Mouse (Mus musculus) kidney, embryonic 14.5 days (tissue): ENCODE results near the gene Tmem158. TPM values are rescaled to one million over a fixed set of nuclear protein-coding genes. Genes with fewer than 3 reads are reported as not detected.

ENCODE experiments used
- ATAC-seq: fragments of 200-750 bp; cut with Nextera tagmentation; 2 replicates; pipeline ENCODE4 v1.8.0; 2017; ENCODE audit warnings: moderate number of reproducible peaks, mild to moderate bottlenecking, moderate TSS enrichment, moderate library complexity; ENCODE audit not compliant: low FRiP score, low TSS enrichment
- H3K27ac ChIP-seq: fragments of 300-500 bp; sonication (generic); 2 replicates; pipeline ENCODE4 v1.5.1; 2014; ENCODE audit warnings: low read depth, mild to moderate bottlenecking, low read length, moderate library complexity, mixed read lengths
- H3K27me3 ChIP-seq: fragments of 300-500 bp; sonication (generic); 2 replicates; pipeline ENCODE4 v1.6.1; 2014; ENCODE audit warnings: mild to moderate bottlenecking, low read length; ENCODE audit not compliant: control insufficient read depth, insufficient read depth
- H3K36me3 ChIP-seq: fragments of 300-500 bp; sonication (generic); 2 replicates; pipeline ENCODE4 v1.6.1; 2014; ENCODE audit warnings: low read length, mixed read lengths; ENCODE audit not compliant: control insufficient read depth, insufficient read depth
- H3K4me1 ChIP-seq: fragments of 300-500 bp; sonication (generic); 2 replicates; pipeline ENCODE4 v1.6.1; 2014; ENCODE audit warnings: low read length, mixed read lengths; ENCODE audit not compliant: control insufficient read depth, insufficient read depth
- H3K4me2 ChIP-seq: fragments of 300-500 bp; sonication (generic); replicated peaks from 2 replicates; pipeline ENCODE4 v1.6.1; 2014; ENCODE audit warnings: low read depth, mild to moderate bottlenecking, low read length
- H3K4me3 ChIP-seq: fragments of 300-500 bp; sonication (generic); 2 replicates; pipeline ENCODE4 v1.5.1; 2014; ENCODE audit warnings: mild to moderate bottlenecking, low read length
- H3K9ac ChIP-seq: fragments of 300-500 bp; sonication (generic); 2 replicates; pipeline ENCODE4 v1.6.1; 2014; ENCODE audit warnings: low read depth, mild to moderate bottlenecking, low read length, moderate library complexity
- H3K9me3 ChIP-seq: fragments of 300-500 bp; sonication (generic); 2 replicates; pipeline ENCODE4 v1.6.1; 2016; ENCODE audit warnings: low read length; ENCODE audit not compliant: control insufficient read depth
- WGBS: fragments of 180-500 bp; shearing (Covaris S2); extraction: QIAGEN DNeasy Blood & Tissue Kit; methylation state at CpG from one replicate; pipeline ENCODE4 v1.1.7; 2014; 5-methylcytosine and 5-hydroxymethylcytosine counted together
- polyA plus RNA-seq: library from polyadenylated mRNA; unstranded; fragments of >200 nt; fragmentation: Nextera tagmentation; extraction: Ambion mirVana; gene quantifications from 2 replicates; pipeline ENCODE4 v1.2.1, GENCODE M21; 2014

Gene Tmem158
- polyA plus RNA-seq, 1 experiment from 2014 or later: 5.8 TPM

GRCm38 (mm10) chr9:123219826-123220225, 40.7 kb downstream of the Tmem158 start:
- Histone ChIP-seq H3K9me3 (no peaks in the 10 kb centered on the region), H3K36me3 (no peaks in the 10 kb centered on the region), H3K27ac (no peak overlapping the region), H3K4me2 (no peak overlapping the region), H3K4me1 (no peaks in the 10 kb centered on the region), H3K9ac (no peak overlapping the region), H3K4me3 (no peak overlapping the region), H3K27me3 (peaks cover 4% of the 10 kb centered on the region; the same call in 1 of the 2 replicates)
- 58% methylated on average over 5 of the region's 5 CpGs for WGBS
- ATAC-seq: no peak

GRCm38 (mm10) chr9:123215621-123216440, 44.7 kb downstream of the Tmem158 start, which contains the start of gene Cdcp1:
Gene Cdcp1, minus strand, starts transcription at chr9:123216038.
- Histone ChIP-seq H3K9me3 (no peaks in the 10 kb centered on the region), H3K36me3 (no peaks in the 10 kb centered on the region), H3K4me1 (no peaks in the 10 kb centered on the region), H3K4me3 (peak within 1 kb of the TSS; percentile 45), H3K27ac (no peak within 1 kb of the TSS), H3K4me2 (peak within 1 kb of the TSS; percentile 63), H3K9ac (peak within 1 kb of the TSS; percentile 67), H3K27me3 (peaks cover 4% of the 10 kb centered on the region; the same call in 1 of the 2 replicates)
- ATAC-seq: peak; percentile 85
- WGBS: 9% methylated on average over 44 of the region's 45 CpGs

DNA sequence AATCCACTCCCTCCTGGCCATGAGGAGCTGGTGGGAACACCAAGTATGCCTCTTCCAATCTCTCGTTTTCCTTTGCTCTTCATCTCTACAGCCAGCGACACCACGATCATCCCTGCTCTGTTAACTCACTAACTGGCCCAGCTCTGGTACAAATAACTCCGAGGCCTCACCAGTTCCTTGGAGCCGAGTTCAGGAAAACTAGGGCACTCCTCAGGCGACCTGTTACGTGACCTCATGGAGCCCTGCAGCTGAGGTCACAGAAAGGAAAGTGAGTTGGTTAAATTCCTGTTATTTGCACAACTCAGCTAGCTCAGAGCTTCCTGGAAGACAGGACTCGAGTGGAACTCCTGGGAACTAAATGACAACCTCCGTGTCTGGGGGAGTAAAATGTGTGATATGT, 47.2 kb downstream of the Tmem158 start:
- WGBS: 69% methylated on average over 9 of the region's 9 CpGs
- no peak for ATAC-seq

More for the DNA sequence above, 47.2 kb downstream of the Tmem158 start:
- Histone ChIP-seq H3K36me3 (no peaks in the 10 kb centered on the region), H3K4me1 (no peaks in the 10 kb centered on the region), H3K4me2 (no peak overlapping the region), H3K4me3 (no peak overlapping the region), H3K27ac (no peak overlapping the region), H3K9me3 (no peaks in the 10 kb centered on the region), H3K27me3 (peaks cover 4% of the 10 kb centered on the region; the same call in 1 of the 2 replicates), H3K9ac (no peak overlapping the region)

Other genes starting within 250 kb of the Tmem158 start
- gene Tmem42, start 239.4 kb downstream of the Tmem158 start, polyA plus RNA-seq: 25.5 and 26.4 TPM in 2 replicates
- gene Tgm4, start 226.0 kb downstream of the Tmem158 start, polyA plus RNA-seq: 0.31 TPM in 1 of 2 replicates, not detected in the other
- 46.9 and 59.6 TPM in 2 replicates for gene Zdhhc3, start 147.6 kb downstream of the Tmem158 start, polyA plus RNA-seq
- gene Exosc7, start 147.5 kb downstream of the Tmem158 start, polyA plus RNA-seq: 133 and 156 TPM in 2 replicates
- gene Clec3b, start 109.8 kb downstream of the Tmem158 start, polyA plus RNA-seq: not detected in 2 replicates
- 5.4 and 10.2 TPM in 2 replicates for gene Cdcp1, start 44.7 kb downstream of the Tmem158 start, polyA plus RNA-seq
- 1,448 and 1,757 TPM in 2 replicates for gene Lars2, start 106.2 kb upstream of the Tmem158 start, polyA plus RNA-seq
- gene Limd1, start 217.9 kb upstream of the Tmem158 start, polyA plus RNA-seq: 36.7 and 55.9 TPM in 2 replicates